Mouse (Mus musculus) lung, adult 2 months (tissue): ENCODE data around the gene Hivep1.

ENCODE experiments used
- CTCF ChIP-seq: fragments of 200-500 bp; IDR thresholded peaks from 2 replicates; pipeline ENCODE4 v1.5.1; 2011; ENCODE audit warnings: mild to moderate bottlenecking, low read length, control low read depth; ENCODE audit not compliant: insufficient read depth
- POLR2A ChIP-seq: fragments of 200-500 bp; IDR thresholded peaks from 2 replicates; pipeline ENCODE4 v1.6.1; 2011; ENCODE audit warnings: low read depth, mild to moderate bottlenecking, control low read depth, low read length, borderline replicate concordance; ENCODE audit errors: extremely low read depth

GRCm38 (mm10) chr13:42159416-42160185, 107.8 kb downstream of the Hivep1 start:
- TF ChIP-seq POLR2A (no peak), CTCF (no peak)
